Mouse (Mus musculus): ENCODE results near the gene Strn3.
A peak's percentile ranks its signal among the peaks of the same experiment; 100 is the strongest.
"Not testable (repeated sequence)": the region's sequence is repeated elsewhere in the genome, so short reads cannot be mapped to it uniquely, and the experiment has no call there.

The Strn3 gene

DNA sequence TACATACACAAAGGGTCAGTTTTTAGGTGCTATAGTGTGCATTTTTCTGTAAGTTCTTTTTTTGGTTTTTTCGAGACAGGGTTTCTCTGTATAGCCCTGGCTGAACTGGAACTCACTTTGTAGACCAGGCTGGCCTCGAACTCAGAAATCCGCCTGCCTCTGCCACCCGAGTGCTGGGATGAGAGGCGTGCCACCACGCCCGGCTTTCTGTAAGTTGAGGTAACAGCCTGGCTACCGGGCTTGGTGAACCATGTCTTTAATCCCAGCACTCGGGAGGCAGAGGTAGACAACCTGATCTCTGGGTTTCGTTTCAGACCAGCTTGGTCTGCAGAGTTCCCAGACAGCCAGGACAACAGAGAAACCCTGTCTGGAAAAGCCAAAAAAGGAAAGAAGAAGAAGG lies 1.2 kb upstream of the Strn3 start:
- peak; percentile 16 for DNase-seq

DNA sequence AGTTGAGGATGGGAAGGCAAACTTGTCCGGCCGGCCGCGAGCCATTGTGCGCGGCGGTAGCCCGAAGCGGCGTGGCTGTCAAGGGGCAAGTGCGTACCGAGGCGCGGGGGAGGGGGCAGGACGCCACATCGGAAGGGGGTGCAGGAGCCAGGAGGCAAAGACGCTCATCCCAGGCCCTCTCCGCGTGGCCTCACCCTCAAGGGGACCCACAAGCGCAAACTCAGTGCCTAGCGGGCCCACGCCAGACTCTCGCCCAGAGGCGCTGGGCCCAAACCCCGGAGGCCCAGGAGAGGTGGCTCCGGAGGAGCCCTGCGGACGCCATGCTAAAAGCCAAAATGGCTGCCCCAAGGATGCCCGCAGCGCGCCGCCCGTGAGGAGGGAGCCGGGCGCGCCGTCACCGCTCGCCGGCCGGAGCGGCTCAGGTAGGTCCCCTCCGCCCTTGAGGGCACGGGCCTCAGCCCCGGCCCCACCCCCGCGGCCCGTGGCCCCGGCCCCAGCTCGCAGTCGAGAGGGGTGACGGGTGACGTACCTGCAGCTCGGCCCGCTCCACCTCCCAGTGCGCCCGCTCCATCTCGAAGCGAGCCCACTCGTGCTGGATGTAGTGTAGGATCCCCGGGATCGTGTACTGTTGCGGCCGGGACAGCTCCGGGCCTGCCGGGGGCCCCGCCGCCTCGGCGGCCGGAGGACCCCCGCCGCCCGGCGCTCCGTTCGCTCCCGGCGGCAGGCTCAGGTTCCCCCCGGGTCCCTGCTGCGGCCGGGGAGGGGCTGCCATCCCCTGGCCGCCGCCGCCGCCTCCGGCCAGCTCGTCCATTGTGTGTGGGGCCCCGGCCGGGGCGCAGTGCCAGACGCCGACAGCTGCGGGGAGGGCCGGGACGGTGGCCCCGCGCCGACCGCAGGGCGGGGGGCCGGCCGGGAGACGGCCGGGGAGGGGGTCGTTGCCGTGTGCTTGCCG lies 528 bp downstream of the Strn3 start, which contains the start of gene Ap4s1:
Gene Ap4s1, plus strand, starts transcription at position 141 of the 952 bp plus-strand sequence.
- peak; percentile 72 for DNase-seq

DNA sequence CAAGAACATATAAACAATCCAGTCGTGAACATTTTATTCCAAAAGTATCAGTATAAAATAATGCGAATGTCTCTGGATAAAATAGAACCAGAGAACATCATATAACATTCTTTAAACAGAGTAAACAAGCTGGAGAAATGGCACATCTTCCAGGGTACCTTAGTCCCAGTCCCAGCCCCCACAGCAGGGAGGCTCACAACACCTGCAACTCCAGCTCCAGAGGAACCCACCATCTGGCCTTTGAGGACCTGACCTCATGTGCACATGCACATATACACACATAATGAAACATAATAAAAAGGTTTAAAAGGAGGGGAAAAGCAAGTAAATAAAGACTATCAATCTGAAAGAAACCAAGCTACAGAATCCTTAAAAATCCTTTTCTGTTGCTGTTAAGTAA lies 3.2 kb downstream of the Strn3 start:
- no peak for DNase-seq

DNA sequence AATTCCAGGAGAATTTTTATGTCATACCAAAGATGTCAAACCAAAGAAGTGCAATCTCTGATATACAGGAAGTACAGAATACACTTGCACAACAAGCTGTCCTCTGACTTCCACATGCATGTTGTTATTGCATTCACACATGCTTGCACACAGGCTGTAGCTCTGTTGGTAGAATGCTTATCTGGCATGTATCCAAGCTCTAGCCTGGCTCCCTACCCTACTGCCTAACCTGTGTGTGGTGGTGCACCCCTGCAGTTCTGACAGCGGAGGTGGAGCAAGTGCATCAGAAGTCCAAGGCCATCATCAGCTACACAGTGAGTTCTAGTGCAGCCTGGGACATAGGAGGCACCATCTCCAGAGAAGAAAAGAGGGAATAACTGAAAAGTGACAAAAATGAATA lies 12.9 kb downstream of the Strn3 start:
- peak; percentile 31 for DNase-seq

DNA sequence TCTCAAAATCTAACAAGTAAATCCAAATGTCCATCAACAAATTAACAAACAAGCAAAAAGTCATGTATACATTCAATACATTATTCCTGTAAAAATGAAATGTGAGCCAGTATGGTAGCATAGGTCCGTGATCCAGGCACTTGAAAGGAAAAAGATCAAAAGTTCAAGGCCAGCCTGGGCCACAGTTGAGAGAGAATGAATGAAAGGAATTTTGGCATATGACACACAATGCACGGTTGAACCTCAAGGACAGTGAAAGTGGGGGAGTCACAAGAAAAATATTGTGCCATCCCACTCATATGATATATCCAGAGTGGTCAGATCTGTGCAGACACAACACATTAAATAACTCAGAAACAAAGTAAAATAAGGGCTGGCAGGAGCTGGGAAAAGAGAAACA lies 15.3 kb downstream of the Strn3 start:
- no peak for DNase-seq

DNA sequence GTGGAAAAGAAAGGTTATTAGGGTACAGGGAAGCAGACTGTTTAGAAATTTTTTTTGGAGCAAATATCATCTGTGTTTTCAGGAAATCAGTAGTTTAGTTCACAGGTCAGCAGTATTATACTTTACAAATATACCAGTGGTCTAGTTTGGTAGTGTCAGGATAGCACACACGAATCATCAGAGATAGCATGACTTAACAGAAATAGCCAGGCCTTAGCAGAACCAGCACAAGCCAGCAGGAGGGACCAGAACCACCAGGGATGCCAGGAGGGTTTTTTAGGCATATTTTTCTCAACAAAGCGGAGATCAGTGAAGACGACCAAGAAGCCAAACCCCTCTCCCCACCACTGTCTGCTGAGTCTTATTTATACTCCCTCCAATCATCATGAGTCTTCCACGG lies 18.4 kb downstream of the Strn3 start:
- no peak for DNase-seq

DNA sequence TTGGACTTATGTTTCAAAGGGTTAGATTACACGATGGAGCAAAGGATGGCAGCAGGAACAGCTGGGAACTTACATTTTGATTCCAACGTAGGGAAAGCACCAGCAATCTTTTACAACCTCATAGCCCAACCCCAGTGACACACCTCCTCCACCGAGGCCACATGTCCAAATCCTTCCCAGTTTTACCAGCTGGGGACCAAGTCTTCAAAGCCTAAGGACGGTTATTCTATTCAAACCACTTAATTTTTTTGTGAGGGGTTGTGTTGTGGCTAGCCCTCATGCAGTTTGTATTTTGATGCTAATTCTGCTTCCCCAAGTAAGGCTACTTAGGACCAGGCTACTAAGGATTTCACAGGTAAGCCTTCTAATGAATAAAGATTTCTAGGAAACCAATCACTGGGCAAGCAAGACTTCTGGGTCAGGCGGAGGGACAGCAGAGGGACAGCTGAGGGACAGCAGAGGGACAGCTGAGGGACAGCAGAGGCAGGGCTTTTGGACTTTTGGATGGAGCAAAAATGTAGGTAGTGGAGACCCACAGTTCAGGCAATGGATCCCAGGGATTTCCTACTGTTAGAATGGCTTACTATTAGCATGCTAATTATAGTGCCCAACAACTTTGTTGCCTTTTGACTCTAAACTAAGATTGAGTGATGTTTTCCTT lies 20.3 kb downstream of the Strn3 start:
- DNase-seq, result no peak

DNA sequence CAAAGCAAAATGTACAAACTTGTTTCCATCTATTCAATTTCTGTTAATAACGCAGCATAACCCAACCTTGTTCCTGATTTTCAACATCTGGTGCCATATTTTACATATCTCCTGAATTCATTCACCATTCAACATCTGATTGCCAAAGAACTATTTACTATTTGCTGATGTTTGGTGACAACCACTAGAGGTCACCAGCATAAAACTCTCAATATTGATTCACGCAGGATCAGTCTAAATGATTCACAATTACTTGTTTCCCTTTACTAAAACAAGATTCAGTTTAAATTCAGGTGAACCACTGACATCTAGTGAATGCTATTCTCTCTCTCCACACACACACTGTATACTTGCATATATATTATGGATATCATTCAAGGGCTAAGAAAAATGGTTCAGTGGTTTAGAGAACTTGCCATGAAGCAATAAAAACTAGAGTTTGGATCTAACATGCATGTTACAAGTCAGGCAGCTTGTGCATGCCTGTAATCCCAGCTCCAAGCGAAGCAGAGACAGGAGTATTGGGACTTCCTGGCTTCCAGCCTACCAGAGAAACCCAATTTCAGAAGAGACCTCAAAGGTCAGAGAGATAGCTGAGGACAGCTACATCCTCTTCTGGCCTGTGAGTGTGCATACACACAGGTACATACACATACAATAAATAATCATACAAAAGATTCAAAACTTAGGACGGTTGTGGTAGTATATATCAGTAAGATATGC lies 24.8 kb downstream of the Strn3 start:
- DNase-seq, result no peak

DNA sequence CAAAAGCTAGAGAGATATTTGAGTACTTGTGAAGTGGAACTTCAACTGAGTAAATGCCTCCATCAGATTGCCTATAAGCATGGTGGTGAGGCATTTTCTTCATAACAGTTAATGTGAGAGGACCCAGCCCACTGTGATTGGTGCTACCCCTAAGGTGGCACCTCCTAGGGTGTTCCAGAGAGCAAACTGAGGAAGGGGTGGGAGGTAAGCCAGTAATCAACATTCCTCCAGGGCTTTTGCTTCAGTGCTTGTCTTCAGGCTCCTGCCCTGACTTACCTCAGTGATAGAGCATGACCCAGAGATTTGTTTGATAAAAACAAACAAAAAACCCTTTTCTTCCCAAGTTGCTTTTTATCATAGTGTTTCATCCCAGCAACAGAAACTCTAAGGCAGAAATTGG lies 27.8 kb downstream of the Strn3 start:
- no peak for DNase-seq

DNA sequence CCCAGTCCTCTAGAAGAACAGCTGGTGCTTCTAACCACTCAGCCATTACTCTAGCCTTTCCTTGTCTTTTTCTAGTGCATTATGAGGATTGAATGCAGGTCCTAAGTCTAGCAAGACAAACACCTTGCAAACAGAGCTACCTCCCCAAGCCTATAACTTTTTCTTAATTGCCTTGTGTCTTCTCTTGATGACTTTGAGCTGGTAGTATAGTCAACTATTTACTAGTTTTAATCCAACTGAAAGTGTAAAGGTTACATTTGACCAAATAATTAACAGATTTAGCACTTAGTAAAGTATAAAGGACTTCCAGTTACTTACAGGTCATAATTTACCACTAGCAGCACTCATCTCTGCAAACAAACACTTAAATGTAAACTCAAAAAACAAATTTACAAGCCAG lies 28.7 kb downstream of the Strn3 start:
- no peak for DNase-seq

DNA sequence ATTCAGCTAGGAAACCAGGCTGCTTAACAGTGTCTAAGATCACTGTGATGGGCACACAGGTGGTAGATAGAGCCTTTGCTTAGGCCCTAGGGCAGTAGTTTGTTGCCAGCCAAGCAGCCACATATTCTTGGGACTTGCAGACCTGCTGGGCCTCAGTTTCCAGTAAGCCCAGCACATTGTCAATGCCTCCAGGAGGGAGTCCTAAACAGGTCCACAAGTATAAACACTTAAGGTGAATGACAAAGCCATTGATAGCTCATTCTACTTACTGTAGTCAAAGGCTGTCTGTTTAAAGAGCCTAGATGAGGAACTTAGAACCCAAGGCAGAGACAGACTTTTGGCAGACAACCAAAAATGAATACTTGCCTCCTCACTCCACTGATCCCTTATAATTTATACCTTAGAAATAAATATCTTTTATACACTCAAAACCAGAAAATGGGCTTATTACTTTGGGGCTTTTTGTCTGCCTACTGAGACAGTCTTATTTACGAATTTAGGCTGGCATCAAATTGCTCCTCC lies 35.7 kb downstream of the Strn3 start:
- no peak for DNase-seq

DNA sequence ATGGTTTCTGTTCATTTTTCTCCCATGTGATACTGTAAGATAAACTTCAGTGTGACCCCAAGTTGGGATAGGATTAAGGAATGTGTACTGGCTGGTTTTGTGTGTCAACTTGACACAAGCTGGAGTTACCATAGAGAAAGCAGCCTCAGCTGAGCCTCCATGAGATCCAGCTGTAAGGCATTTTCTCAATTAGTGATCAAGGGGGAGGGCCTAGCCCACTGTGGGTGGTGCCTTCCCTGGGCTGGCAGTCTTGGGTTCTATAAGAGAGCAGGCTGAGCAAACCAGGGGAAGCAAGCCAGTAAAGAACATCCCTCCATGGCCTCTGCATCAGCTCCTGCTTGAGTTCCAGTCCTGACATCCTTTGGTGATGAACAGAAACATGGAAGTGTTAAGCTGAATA lies 42.3 kb downstream of the Strn3 start:
- not testable (repeated sequence) for DNase-seq

DNA sequence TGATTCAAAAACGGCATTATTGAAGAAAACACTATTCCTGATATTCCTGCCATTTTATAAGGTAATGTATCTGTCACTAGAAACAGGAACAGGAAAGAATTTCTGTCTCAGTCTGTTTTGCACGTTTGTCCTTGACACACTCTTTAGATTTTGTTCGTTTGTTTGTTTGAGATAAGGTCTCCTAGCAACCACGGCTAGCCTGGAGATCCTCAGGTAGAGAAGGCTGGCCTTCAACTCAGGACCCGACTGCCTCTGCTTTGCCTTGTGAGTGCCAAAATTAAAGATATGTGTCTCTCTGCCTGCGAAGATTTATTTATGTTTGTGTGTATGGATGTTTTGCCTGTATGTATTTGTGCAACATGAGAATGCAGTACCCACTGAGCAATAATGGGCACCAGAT lies 49.8 kb downstream of the Strn3 start:
- no peak for DNase-seq

DNA sequence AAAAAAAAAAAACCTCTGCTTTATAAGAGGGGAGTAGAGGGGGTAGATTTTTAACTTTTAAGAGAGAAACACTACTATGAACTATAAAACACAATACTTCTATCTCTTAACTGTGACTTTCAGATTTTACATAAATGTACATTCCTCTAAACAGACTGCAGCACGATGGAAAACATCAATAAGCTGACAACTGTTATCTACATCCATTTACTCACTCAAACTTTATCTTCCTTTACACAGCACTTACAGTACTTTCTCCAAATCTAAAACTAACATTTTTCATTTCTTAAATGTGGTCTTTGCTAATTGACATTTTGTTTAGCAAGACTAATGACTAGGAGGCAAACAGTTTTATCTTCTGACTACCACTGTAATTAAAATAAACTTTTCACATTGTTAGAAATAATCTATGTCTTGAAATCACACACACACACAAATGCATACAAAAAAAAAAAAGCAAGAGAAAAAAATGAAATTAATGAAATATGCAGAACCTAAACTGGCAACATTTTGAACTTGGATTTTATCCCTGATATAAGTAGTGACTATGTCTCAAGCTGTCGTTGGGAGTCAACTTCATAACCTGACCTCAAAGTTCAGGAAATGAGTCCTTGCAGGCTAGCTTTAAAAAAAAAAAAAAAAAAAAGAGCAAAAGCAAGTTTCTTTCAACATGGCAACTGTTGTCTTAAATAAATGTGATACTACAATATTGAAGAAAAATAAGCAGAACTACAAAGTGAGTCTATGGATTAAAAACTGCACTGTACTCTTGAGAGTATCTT lies 54.8 kb downstream of the Strn3 start:
- DNase-seq, result no peak

DNA sequence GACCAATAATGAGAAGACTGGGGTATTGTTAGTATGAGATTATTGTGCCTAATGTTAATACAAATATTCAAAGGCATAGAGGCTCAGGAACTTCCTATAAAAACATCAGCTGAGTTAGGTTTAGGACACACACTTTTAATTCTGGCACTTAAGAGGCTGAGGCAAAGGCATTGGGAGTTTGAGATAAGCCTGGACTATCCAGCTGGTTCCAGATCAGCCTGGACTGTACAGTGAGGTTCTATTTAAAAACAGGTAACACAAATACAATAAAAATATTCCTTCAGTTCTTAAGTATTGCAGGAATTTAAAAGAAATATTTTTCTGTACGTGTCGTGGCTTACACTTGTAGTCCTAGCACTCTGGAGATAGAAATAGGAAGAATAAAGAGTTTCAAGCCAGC lies 55.4 kb downstream of the Strn3 start:
- DNase-seq, result no peak

DNA sequence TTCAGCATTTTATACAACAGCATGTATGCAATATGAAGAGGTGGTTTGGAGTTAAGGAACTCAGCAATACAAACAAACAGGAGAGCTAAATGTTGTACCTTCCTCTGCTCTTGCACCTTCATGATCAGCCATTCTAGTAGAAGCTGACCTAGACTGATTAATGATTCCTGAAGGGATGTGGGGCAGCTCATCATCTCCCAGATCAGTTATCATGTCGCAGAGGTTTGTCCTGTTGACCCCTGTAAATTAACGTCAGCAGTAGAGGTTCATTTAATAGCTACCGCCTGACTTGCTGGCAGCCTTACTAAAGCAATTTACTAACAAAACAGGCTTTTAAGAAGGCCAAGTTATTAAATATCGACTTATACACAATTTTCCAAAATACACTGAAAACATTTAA lies 58.2 kb downstream of the Strn3 start:
- no peak for DNase-seq

DNA sequence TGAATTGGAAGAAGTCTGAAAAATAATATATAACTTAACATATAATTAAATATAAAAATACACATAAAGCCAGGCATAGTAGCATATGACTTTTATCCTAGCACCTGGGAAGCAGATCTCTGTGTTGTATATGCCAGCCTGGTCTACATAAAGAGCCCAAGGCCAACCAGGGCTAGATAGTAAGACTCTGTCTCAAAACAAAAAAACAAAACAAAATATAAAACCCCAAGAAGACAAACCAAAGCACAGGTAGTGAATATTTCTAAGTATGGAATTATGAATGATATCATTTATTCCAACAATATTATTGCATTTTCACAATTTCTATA lies 68.4 kb downstream of the Strn3 start:
- no peak for DNase-seq

DNA sequence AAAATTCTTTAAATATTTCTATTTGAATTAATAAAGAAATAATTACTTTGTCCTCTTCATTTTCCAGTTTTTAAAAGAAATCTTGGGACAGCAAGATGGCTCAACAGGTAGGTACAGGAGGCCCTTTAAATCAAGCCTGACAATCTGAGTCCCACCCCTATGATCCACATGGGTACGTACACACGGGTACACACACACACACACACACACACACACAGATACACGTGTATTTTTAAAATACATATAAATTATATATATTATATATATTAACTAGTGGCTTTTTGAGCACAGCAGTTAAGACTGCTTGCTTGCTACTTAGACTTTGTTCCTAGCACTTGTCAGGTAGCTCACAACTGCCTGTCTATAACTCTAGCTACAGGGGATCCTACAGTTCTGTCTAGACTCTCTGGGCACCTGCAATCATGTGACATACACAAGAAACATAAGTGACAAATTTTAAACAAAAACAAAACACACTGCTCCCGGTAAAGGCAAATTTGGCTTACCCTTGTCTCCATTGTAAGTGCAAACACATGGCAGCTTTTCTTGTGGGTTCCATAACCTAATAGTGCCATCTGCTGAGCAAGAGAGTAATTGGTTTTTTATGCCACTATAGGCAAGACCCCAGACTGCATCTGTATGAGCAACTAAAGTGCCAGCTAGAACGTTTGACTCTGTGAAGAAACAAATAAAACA lies 68.9 kb downstream of the Strn3 start:
- no peak for DNase-seq

DNA sequence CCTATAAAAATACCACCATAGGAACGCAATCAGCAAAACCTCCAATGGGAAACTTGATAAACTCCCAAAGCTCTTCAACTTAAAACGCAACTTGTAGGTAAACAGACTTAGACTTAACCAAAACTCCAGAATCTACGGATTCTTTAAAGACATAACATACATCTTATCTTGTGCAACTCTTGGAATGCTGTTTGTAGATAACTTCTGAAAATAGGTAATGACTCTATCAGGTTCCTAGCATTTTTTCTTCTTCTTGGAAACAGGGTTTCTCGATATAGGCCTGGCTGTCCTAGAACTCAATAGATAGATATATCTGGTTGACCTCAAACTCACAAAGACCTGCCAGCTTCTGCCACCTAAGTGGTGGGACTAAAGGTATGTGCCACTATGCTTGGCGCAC lies 70.5 kb downstream of the Strn3 start:
- DNase-seq, result no peak

DNA sequence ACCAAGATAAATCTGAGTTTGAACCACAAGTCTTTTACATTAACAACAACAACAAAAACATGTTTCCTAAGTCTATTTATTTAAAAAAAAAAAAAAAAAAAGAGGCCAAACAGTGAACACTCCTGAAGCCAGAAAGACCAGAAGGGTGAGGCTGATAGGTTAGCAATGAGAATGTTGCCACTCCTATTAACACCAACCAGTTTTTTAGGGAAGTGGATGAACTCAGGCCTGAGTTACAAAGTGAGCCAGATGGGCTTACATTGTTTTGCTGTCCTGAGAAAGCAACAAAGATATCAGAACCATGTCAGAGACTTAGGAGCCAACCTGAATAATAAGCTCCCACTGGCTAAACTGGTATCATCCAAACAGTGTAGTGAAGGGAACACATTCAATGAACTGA lies 71.1 kb downstream of the Strn3 start:
- DNase-seq, result no peak

DNA sequence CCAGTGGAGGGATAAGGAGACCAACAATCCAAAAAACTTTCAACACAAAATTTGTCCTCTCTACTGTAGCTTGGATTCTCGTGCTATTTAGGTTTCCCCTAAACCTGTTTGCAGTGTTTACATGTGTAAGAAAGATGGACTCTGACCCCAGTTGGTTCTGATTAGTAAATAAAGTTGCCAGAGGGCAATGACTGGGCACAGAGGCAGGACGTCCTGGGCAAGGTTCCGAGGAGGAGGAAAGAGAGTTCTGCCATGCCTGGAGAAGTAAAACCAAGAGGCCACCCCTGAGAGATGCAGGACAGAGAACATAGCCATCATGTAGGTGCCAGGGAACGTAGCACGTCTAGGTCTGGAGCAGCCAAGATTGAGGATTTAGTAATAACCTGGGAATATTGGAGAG lies 79.3 kb downstream of the Strn3 start:
- no peak for DNase-seq

DNA sequence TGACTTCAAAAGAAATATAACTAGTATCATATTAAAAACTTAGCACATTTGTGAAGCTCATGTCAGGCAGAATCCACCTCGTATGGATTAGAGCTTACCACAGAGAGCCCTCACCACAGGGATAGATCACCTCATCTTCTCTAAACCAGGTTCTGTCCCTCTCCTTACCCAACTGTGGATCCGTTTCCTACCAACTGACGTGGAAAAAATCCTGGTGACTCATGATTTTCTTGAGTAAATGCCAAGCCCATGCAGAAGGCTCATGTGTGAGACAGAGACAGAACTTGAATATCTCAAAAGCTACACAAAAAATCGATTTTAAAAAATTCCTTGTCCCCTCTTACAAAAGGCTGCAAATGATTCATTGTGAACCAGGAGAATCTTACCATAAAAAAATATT lies 85.6 kb downstream of the Strn3 start:
- DNase-seq, result no peak

Measured in cerebellum, adult 11 months (tissue).